28 mouse cellular contexts compared by ENCODE assay signal in the genomic region with DNA sequence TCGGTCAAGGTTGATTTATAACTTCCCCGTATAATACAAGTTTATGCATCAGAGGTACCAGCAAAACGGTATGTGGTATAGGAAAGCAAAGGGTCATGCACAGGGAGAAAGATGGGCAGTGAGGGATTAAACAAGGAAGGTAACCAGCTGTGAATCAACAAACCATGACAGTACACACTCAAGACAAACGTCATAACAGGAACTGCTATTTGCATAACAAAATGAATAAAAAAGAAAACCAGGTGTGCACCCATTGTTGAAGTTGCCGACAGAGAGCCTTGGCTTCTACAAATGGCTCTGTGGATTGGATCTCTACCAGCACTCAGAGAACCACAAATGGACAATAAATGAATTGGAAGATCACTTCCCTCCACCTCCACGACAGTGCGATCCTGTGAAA.
"Had no signal": no experiment of that assay in that cellular context is flagged by ENCODE, and none has a peak within 500 bp of the region (broad histone marks: within the 10 kb centered on the region; RNA-seq: fewer than 3 reads in every experiment).

No protein-coding gene starts in this region.

- H3K4me2 ChIP-seq: heart, embryonic 13.5 days; heart, embryonic 15.5 days; hindbrain, embryonic 12.5 days; hindbrain, embryonic 13.5 days; hindbrain, embryonic 14.5 days; hindbrain, embryonic 15.5 days; intestine, embryonic 15.5 days; kidney, embryonic 15.5 days had no signal

- H3K9ac ChIP-seq: heart, embryonic 13.5 days; heart, embryonic 15.5 days; hindbrain, embryonic 12.5 days; hindbrain, embryonic 13.5 days; hindbrain, embryonic 14.5 days; hindbrain, embryonic 15.5 days; intestine, embryonic 15.5 days; kidney, embryonic 15.5 days had no signal

- H3K4me3 ChIP-seq: heart, embryonic 13.5 days; heart, embryonic 15.5 days; hindbrain, embryonic 10.5 days; hindbrain, embryonic 12.5 days; hindbrain, embryonic 13.5 days; hindbrain, embryonic 15.5 days; intestine, embryonic 15.5 days; kidney, embryonic 15.5 days; layer of hippocampus, adult 2 months; left cerebral cortex, adult 2 months had no signal

- H3K27ac ChIP-seq: heart, embryonic 13.5 days; heart, embryonic 15.5 days; hindbrain, embryonic 10.5 days; hindbrain, embryonic 12.5 days; hindbrain, embryonic 13.5 days; hindbrain, embryonic 14.5 days; hindbrain, embryonic 15.5 days; hindbrain, postnatal 0 days; intestine, embryonic 15.5 days; kidney, embryonic 15.5 days; kidney, postnatal 0 days; layer of hippocampus, adult 2 months; left cerebral cortex, adult 2 months had no signal

- H3K36me3 ChIP-seq: heart, embryonic 13.5 days; heart, embryonic 15.5 days; hindbrain, embryonic 10.5 days; hindbrain, embryonic 12.5 days; hindbrain, embryonic 13.5 days; hindbrain, embryonic 15.5 days; intestine, embryonic 15.5 days; kidney, embryonic 15.5 days had no signal

- H3K9me3 ChIP-seq: heart, embryonic 15.5 days; hindbrain, embryonic 10.5 days; hindbrain, embryonic 12.5 days; hindbrain, embryonic 15.5 days; intestine, embryonic 15.5 days; kidney, embryonic 15.5 days had no signal

- H3K27me3 ChIP-seq: heart, embryonic 13.5 days; heart, embryonic 15.5 days; hindbrain, embryonic 12.5 days; hindbrain, embryonic 15.5 days; intestine, embryonic 15.5 days; kidney, embryonic 15.5 days had no signal

- DNase-seq: heart, postnatal 10 days; heart, postnatal 14 days; heart, postnatal 36 days; heart, postnatal 4 days; kidney, adult 11 months; kidney, adult 18-20 months; kidney, adult 2 months; kidney, adult 8-10 months; kidney, adult 9 months; kidney, postnatal 10 days; kidney, postnatal 14 days; kidney, postnatal 25 days; kidney, postnatal 36 days; kidney, postnatal 4 days; layer of hippocampus, postnatal 36 days had no signal

- H3K4me1 ChIP-seq: hindbrain, embryonic 10.5 days; hindbrain, embryonic 12.5 days; hindbrain, embryonic 13.5 days; intestine, embryonic 15.5 days; kidney, embryonic 15.5 days had no signal
